Mouse (Mus musculus) myocyte (in vitro differentiated cells): ENCODE data around the gene Cdc26. TPM values are rescaled to one million over a fixed set of nuclear protein-coding genes. Genes with fewer than 3 reads are reported as not detected.

ENCODE experiments used
- H3K27me3 ChIP-seq: one replicate; pipeline ENCODE4 v1.6.1; 2011; ENCODE audit not compliant: control insufficient read depth, insufficient read depth, insufficient read length
- H3K36me3 ChIP-seq: one replicate; pipeline ENCODE4 v1.6.1; 2011; ENCODE audit not compliant: control insufficient read depth, insufficient read depth
- H3K4me2 ChIP-seq: one replicate; pipeline ENCODE4 v1.6.1; 2011; ENCODE audit warnings: low read depth, control low read depth
- H3K4me3 ChIP-seq: one replicate; pipeline ENCODE4 v1.5.1; 2011; ENCODE audit warnings: mild to moderate bottlenecking, control low read depth, moderate library complexity
- H3K79me2 ChIP-seq: one replicate; pipeline ENCODE4 v1.6.1; 2011; ENCODE audit not compliant: control insufficient read depth, insufficient read depth
- H3ac ChIP-seq: one replicate; pipeline ENCODE4 v1.6.1; 2011; ENCODE audit not compliant: control insufficient read depth, insufficient read length
- CEBPB ChIP-seq: IDR thresholded peaks from 2 replicates; pipeline ENCODE4 v1.6.1; 2011; ENCODE audit warnings: mild to moderate bottlenecking, moderate library complexity; ENCODE audit not compliant: poor library complexity, insufficient read depth, severe bottlenecking
- E2F4 ChIP-seq: IDR thresholded peaks from one replicate; pipeline ENCODE4 v1.6.1; 2011; ENCODE audit warnings: mild to moderate bottlenecking, control low read depth, moderate library complexity; ENCODE audit not compliant: insufficient read depth
- MAX ChIP-seq: IDR thresholded peaks from one replicate; pipeline ENCODE4 v1.6.1; 2011; ENCODE audit warnings: low read depth, mild to moderate bottlenecking, control low read depth
- MYOD1 ChIP-seq, 3 experiments: IDR thresholded peaks; one replicate each; pipeline ENCODE4 v1.6.1; 2011; ENCODE audit warnings: control low read depth in 2 of 3, low read depth in 2 of 3, mild to moderate bottlenecking in 2 of 3, moderate library complexity in 1 of 3; ENCODE audit not compliant: insufficient read length in 2 of 3, control insufficient read depth in 1 of 3
- MYOG ChIP-seq, 3 experiments: IDR thresholded peaks; one replicate each; pipeline ENCODE4 v1.6.1; 2011; ENCODE audit warnings: control low read depth in 2 of 3, low read depth in 2 of 3, mild to moderate bottlenecking in 2 of 3; ENCODE audit not compliant: insufficient read length in 2 of 3, control insufficient read depth in 1 of 3, insufficient read depth in 1 of 3
- POLR2A ChIP-seq: IDR thresholded peaks from one replicate; pipeline ENCODE4 v1.6.1; 2011; ENCODE audit warnings: low read depth, mild to moderate bottlenecking, control low read depth, moderate library complexity; ENCODE audit not compliant: insufficient read length
- POLR2AphosphoS2 ChIP-seq: IDR thresholded peaks from one replicate; pipeline ENCODE4 v1.6.1; 2011; ENCODE audit warnings: low read depth, control low read depth; ENCODE audit not compliant: insufficient read length
- REST ChIP-seq: IDR thresholded peaks from one replicate; pipeline ENCODE4 v1.6.1; 2011; ENCODE audit warnings: mild to moderate bottlenecking, control low read depth, moderate library complexity; ENCODE audit not compliant: insufficient read depth, insufficient read length
- SRF ChIP-seq: IDR thresholded peaks from one replicate; pipeline ENCODE4 v1.6.1; 2011; ENCODE audit warnings: low read depth; ENCODE audit not compliant: control insufficient read depth, insufficient read length
- TCF12 ChIP-seq: IDR thresholded peaks from one replicate; pipeline ENCODE4 v1.6.1; 2011; ENCODE audit warnings: mild to moderate bottlenecking, control low read depth; ENCODE audit not compliant: poor library complexity, insufficient read depth, severe bottlenecking
- TCF3 ChIP-seq: IDR thresholded peaks from one replicate; pipeline ENCODE4 v1.6.1; 2011; ENCODE audit warnings: low read depth, control low read depth; ENCODE audit not compliant: insufficient read length
- USF1 ChIP-seq: IDR thresholded peaks from one replicate; pipeline ENCODE4 v1.6.1; 2011; ENCODE audit warnings: low read depth, mild to moderate bottlenecking, control low read depth, moderate library complexity
- polyA plus RNA-seq: library from polyadenylated mRNA; unstranded; fragments of >200 nt; fragmentation: generic; extraction: Trizol; gene quantifications from one replicate; pipeline ENCODE4 v1.2.1, GENCODE M21; 2012; ENCODE audit warnings: missing spikeins

Gene Cdc26
- polyA plus RNA-seq, 1 experiment: 49.2 TPM

GRCm38 (mm10) chr4:62391892-62392291, 16.6 kb downstream of the Cdc26 start:
- no peak overlapping the region for H3ac ChIP-seq
- no peaks in the 10 kb centered on the region for H3K27me3 ChIP-seq
- H3K4me2 ChIP-seq: no peak overlapping the region
- H3K36me3 ChIP-seq: peaks cover 39% of the 10 kb centered on the region
- peaks cover 5% of the 10 kb centered on the region for H3K79me2 ChIP-seq
- TF ChIP-seq POLR2AphosphoS2 (peak; percentile 16), USF1 (no peak)
- H3K4me3 ChIP-seq: no peak overlapping the region

- Histone ChIP-seq H3K79me2 (no peaks in the 10 kb centered on the region), H3K27me3 (no peaks in the 10 kb centered on the region), H3K4me3 (no peak overlapping the region), H3K36me3 (peaks cover 22% of the 10 kb centered on the region), H3ac (no peak overlapping the region), H3K4me2 (no peak overlapping the region)
- TF ChIP-seq MYOD1 (IDR thresholded peaks at IDR 0.05; ENCODE audit: control insufficient read depth in 1 of 3, insufficient read length in 2 of 3, low read depth in 2 of 3) (no peak), POLR2A (no peak), REST (no peak), MAX (no peak), TCF12 (no peak), POLR2AphosphoS2 (no peak), MYOG (IDR thresholded peaks at IDR 0.05; ENCODE audit: control insufficient read depth in 1 of 3, insufficient read depth in 1 of 3, insufficient read length in 2 of 3, low read depth in 2 of 3) (no peak), USF1 (no peak), SRF (no peak), E2F4 (no peak)
These were observed 18.6 kb downstream of the Cdc26 start for GRCm38 (mm10) chr4:62389592-62390512.

- Histone ChIP-seq H3K79me2 (no peaks in the 10 kb centered on the region), H3K4me3 (no peak overlapping the region), H3ac (no peak overlapping the region), H3K4me2 (no peak overlapping the region), H3K36me3 (peaks cover 18% of the 10 kb centered on the region), H3K27me3 (no peaks in the 10 kb centered on the region)
- TF ChIP-seq POLR2A (peak; percentile 33), POLR2AphosphoS2 (peak; percentile 85), SRF (no peak)
These were observed 23.0 kb downstream of the Cdc26 start for GRCm38 (mm10) chr4:62385439-62385838.

- TF ChIP-seq CEBPB (no peak), E2F4 (no peak), TCF3 (no peak), REST (no peak), POLR2AphosphoS2 (no peak), MYOG (IDR thresholded peaks at IDR 0.05; ENCODE audit: control insufficient read depth in 1 of 3, insufficient read depth in 1 of 3, insufficient read length in 2 of 3, low read depth in 2 of 3) (no peak), TCF12 (no peak), POLR2A (no peak), USF1 (no peak), SRF (no peak), MYOD1 (IDR thresholded peaks at IDR 0.05; ENCODE audit: control insufficient read depth in 1 of 3, insufficient read length in 2 of 3, low read depth in 2 of 3) (no peak), MAX (no peak)
- Histone ChIP-seq H3ac (no peak overlapping the region), H3K79me2 (no peaks in the 10 kb centered on the region), H3K36me3 (peaks cover 17% of the 10 kb centered on the region), H3K4me3 (no peak overlapping the region), H3K27me3 (no peaks in the 10 kb centered on the region), H3K4me2 (no peak overlapping the region)
These were observed 24.3 kb downstream of the Cdc26 start for GRCm38 (mm10) chr4:62384159-62384558.

GRCm38 (mm10) chr4:62383752-62384151, 24.7 kb downstream of the Cdc26 start:
- H3K79me2 ChIP-seq: no peaks in the 10 kb centered on the region
- TF ChIP-seq E2F4: no peak
- no peak for TF ChIP-seq SRF
- no peak for TF ChIP-seq POLR2AphosphoS2
- no peak for TF ChIP-seq MAX
- TF ChIP-seq USF1: no peak
- TF ChIP-seq MYOD1 (IDR thresholded peaks at IDR 0.05; ENCODE audit: control insufficient read depth in 1 of 3, insufficient read length in 2 of 3, low read depth in 2 of 3): no peak
- TF ChIP-seq MYOG (IDR thresholded peaks at IDR 0.05; ENCODE audit: control insufficient read depth in 1 of 3, insufficient read depth in 1 of 3, insufficient read length in 2 of 3, low read depth in 2 of 3): no peak
- no peak for TF ChIP-seq REST
- TF ChIP-seq TCF12: no peak
- TF ChIP-seq TCF3: no peak
- no peak for TF ChIP-seq CEBPB
- no peak for TF ChIP-seq POLR2A

More at GRCm38 (mm10) chr4:62383752-62384151, 24.7 kb downstream of the Cdc26 start:
- H3K36me3 ChIP-seq: peaks cover 13% of the 10 kb centered on the region
- no peaks in the 10 kb centered on the region for H3K27me3 ChIP-seq
- no peak overlapping the region for H3K4me3 ChIP-seq
- no peak overlapping the region for H3K4me2 ChIP-seq
- H3ac ChIP-seq: no peak overlapping the region
